Mouse (Mus musculus) gastrocnemius, postnatal 14 days (tissue): ENCODE data around the gene Acot11. TPM values are rescaled to one million over a fixed set of nuclear protein-coding genes. Genes with fewer than 3 reads are reported as not detected.
A peak's percentile ranks its signal among the peaks of the same experiment; 100 is the strongest.

Source experiments
- DNase-seq: peaks from one replicate; pipeline ENCODE4 v3.0.0; 2021; ENCODE audit warnings: mixed read lengths
- intact Hi-C: fragments of 180-260 bp; cut with DNase I; formaldehyde crosslinking; loops from one replicate; pipeline ENCODE4 v1.15.1; 2025; ENCODE audit warnings: low total_unique reads
- long read RNA-seq, 2 experiments: library from polyadenylated mRNA; stranded (forward); transcript quantifications; one replicate each; pipeline ENCODE4 v2.0.0; 2021
- total RNA-seq, 2 experiments: library from RNA; stranded (reverse); gene quantifications; 2 replicates each; pipeline ENCODE4 v1.2.3; 2021

The Acot11 gene
- total RNA-seq, result 10 to 100 TPM in 1 of 2 experiments, 1 to 10 TPM in 1; 8.4 to 15.9 TPM
- long read RNA-seq, experiment 1, full-length matches to known transcripts, result 2 of 7 reads
- long read RNA-seq, experiment 1, partial matches to known transcripts, result 1 of 7 reads
- long read RNA-seq, experiment 1, other reads (novel, unspliced or antisense), result 4 of 7 reads
- long read RNA-seq, experiment 2, full-length matches to known transcripts, result 11 of 16 reads
- long read RNA-seq, experiment 2, partial matches to known transcripts, result 0 of 16 reads
- long read RNA-seq, experiment 2, other reads (novel, unspliced or antisense), result 5 of 16 reads

DNA sequence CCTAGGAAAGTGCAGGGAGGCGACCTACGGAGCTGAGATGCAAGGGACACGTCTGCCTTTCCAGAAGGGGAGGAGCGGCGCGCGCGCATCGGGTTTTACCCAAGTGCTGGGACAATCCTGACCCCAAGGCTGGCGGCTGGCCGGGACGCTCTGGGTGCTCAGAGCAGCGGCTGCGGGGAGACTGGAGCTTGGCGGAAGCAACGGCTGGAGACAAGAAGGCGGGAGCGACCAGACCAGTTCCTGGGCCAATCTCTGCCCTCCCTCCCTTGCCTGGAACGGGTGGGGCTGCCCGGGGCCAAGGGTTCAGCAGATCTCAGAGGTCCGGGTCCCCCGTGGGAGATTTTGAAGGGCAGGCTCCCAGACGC lies at the start of gene Acot11:
Gene Acot11 (minus strand): TSS at position 89 of the 365 bp plus-strand sequence.
- intact Hi-C loops, result no loop called here
- DNase-seq, result peak; percentile 78

DNA sequence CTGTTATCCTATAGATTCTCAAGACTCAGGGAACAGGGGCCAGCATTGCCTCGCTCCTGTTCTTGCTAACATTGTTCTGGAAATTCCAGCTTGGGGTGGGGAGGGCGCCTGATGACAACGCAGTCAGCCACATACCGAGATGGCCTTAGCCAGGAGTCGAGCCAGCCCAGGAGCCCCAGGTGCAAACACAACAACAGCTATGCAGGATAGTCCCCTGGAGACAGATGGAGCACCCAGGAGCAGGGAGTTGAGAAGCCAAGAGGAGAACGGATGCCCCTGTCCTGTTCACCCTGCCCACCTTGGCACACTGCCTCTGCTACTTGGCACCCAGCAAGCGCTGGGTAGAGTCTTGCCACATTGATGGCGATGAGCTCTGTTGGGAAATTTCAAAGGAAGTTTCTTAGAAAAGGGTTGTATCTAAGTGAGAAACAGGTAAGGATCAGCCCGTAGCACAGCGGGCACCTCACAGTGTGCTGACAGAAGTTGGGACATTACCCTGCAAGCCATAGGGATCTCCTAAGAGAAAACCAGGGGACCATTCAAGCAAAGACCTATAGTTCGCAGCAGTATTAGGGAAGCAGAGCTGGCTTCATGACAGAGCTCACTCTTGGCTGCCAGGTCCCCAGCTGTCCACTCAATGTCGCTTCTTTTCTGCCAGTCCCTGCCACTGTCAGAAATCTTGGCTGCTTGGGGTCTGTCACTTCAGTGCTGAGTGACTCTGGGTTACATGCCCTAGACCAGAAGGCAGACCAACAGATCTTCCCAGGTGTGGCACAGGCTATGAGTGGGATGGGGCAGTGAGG lies 43.7 kb upstream of the Acot11 start:
- peak; percentile 40 for DNase-seq
- intact Hi-C loops, result loop anchor here (2.0 kb wide), 1 partner anchor 58 kb away; no protein-coding TSS in a partner anchor

DNA sequence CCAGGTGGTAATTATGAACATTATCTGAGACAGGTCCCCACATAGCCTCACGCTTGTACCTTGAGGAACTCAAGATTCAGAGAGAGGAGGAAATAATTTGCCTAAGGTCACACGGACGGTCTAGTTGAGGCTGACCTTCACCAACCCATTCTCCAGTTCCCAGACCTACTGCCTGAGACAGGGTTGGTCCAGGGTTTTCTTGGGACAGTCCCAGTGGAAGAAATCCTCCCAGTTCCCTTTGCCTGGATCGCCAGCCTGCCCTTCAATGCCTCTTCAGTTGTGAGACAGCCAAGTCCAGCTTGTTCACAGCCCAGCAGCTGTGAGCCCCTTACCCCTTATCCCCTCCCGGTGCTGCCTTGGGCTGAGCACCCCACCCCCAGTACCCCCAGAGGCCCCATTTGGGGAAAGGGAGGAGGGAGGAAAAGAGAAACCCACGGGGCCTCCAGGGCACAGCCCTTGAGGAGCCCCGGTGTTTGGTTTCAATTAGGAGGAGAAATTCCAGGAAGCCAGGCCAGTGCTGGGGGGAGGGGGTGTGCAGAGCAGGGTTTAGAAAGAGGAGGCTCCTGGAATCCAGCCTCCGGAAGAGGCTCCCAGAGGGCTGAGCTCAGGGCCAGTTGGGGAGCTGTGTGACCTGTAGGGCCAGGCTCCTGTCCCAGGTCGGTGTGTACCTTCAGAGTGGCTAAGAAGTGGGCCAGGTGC lies 42.9 kb upstream of the Acot11 start:
- intact Hi-C loops, result loop anchor here (2.0 kb wide), 1 partner anchor 59 kb away; no protein-coding TSS in a partner anchor
- DNase-seq, result peak; percentile 84

DNA sequence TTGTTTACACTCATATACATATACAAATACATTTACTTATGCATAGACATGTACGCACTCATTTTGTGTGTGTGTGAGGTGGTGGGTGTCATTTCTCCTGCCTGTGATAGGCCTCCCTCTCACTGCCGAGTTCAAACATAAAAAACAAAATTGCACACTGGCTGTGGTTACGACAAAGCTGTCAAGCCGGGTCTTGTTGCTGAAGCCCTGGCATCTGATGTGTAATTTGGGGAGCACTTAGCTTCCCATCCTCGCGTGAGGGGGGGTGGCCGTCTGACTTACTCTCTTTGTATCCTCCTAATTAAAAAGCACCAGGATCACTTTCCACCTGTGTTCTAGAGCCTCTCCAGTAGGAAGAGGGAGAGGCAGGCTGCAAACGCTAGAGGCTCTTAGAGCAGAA lies 37.8 kb upstream of the Acot11 start:
- DNase-seq, result no peak
- intact Hi-C loops, result loop anchor here (2.0 kb wide), 1 partner anchor 66 kb away; no protein-coding TSS in a partner anchor

DNA sequence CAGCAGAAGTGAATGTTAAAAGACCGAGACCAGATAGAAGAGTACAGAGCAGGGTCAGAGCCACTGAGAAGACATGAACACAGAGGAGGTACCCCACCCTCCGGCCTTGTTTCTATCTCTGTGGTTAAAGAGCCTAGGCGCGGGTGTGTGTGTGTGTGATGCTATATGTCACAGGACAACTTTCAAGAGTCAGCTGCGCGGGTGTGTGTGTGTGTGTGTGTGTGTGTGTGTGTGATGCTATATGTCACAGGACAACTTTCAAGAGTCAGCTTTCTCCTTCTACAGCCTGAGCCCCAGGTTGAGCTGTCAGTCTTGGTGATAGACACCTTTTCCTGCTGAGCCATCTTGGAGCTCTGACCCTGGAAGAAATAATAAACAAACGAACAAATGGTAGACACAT lies 37.1 kb upstream of the Acot11 start:
- intact Hi-C loops, result loop anchor here (2.0 kb wide), 1 partner anchor 67 kb away; no protein-coding TSS in a partner anchor
- no peak for DNase-seq

DNA sequence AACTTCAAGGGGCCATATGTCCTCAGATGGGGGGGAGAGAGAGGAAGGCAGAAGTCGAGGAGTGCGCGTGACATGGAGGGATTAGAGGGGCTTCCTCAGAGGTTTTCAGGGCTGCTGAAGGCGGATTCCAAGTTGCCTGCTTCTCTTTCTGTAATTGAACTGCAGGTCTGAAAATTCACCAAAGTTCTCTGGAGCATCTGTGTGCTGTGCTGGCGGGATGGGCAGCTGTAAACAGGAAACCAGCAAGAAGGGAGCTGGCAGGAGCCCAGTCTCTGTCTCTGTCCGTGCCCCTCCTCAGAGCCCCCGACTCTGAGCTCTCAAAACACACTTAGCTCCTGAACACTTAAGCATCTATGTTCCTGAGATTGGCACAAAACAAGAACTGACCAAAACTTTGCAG lies 36.5 kb upstream of the Acot11 start:
- DNase-seq, result no peak
- intact Hi-C loops, result no loop called here

DNA sequence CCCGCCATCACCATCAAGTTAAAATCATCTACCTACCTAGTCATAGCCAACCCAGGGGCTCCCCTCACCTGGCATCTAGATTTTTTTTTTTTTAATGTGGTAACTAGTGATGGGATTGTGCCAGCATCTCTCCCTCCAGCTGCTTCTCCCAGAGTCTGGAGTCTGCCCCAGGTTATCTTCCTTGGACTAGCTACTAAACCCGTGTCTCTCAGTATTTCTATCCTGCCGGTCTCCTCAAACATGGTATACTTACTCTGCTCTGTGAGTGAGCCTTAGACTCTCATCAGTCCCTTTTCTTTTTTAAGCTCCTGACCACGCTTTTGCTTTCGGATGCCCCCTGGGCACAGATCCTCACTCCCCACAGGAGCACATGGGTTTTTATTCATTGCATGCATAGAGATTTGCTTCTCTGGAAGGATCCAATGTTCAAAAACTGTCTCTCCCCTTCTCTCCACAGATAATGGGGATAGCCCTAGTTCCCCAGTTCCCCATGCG lies 35.9 kb upstream of the Acot11 start:
- intact Hi-C loops, result no loop called here

DNA sequence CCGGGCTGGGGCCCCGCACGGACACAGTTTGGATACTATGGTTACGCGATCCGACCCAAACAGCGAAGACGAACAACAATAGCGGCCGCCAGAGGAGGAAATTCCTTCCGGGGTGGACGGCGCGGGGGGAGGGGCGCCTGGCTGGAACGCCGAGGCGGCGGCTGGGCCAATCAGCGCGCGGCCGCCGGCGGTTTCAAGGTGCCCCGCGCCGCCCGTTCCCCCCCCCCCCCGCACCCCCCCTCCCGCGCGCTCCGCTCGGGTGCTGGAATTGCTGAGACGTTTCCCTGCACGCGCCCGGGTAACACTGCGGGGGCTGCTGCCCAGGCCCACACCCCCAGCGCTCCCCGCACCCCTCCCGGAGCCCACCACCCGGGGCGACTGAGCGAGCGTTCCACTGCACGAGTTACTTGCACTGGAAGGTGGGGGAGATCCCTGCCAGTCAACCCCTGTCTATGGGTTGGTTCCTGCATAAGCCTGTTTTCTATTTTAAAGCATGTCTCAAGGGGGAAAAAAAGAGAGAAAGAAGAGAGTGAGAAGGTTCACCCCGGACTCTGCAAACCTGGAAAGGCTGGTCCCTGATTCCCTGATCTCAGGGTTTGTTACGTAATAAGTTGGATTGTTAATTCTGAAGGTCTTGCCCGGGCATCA lies 35.3 kb upstream of the Acot11 start:
- DNase-seq, result peak; percentile 92
- intact Hi-C loops, result loop anchor here (2.0 to 10.0 kb wide), 3 partner anchors 151 to 322 kb away; no protein-coding TSS in a partner anchor

More for the DNA sequence above, 35.9 kb upstream of the Acot11 start:
- DNase-seq, result no peak

DNA sequence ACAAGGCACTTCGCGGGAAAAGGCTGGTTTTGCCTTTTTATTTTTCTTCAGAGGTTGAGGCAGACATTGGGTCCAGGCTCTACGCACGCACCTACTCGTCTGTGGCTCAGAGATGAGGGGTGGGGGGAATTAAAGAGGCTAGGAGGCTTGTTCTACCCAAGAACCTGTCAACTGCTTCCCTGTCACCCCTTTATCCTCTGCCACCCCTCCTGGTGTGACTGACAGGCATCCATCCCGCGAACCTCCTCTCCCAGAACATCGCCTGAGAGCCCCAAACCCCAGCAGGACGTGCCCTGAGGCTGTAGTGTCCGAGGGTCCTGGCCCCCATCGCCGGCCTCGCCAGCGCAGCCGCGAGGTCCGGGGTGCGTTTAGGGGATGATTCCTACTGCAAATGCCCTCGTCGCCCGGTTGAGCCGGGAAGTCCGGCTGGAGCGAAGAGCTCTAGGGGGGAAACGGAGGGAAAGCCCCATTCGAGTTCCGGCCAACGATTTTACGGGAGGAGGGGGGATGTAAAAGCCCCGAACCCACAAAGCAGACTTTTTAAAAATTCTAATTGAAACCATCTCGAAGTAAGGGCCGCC lies 34.5 kb upstream of the Acot11 start:
- peak; percentile 26 for DNase-seq

DNA sequence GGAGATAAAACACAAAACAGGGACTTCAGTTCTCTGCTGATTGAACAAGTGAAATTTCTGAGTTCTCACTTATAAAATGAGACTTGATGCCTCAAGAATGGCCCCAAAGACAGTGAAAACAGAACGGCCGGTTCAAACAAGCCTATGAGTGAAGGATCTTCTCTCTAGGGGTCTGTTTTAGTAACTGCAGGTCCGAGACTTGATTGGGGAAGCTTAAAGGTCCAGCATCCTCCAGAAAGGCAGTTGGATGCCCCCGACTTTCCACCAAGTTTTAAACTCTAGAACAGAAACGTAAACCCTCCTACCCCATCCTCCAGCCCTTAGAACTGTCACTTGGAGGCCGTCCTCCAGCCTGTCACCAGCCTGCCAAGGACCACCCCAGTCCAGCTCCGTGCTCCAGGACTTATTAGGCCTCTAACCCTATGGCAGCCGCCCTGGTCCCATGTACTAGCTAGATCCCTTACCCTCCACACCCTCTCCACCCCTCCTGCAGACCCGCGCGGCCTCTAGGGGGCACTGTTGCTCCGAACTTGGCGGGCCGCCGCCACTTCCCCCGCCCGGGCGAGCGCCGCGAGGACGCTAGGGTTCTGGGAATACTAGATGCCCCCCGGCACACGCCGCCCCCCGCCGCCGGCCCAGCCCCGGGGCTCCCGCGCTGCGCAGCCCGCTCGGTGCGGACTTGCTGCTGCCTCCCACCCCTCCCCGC lies 33.9 kb upstream of the Acot11 start:
- intact Hi-C loops, result loop anchor here (2.0 to 10.0 kb wide), 3 partner anchors 152 to 324 kb away; no protein-coding TSS in a partner anchor
- DNase-seq, result peak; percentile 96

More for the DNA sequence above, 34.5 kb upstream of the Acot11 start:
- intact Hi-C loops, result loop anchor here (2.0 to 10.0 kb wide), 3 partner anchors 151 to 323 kb away; no protein-coding TSS in a partner anchor

DNA sequence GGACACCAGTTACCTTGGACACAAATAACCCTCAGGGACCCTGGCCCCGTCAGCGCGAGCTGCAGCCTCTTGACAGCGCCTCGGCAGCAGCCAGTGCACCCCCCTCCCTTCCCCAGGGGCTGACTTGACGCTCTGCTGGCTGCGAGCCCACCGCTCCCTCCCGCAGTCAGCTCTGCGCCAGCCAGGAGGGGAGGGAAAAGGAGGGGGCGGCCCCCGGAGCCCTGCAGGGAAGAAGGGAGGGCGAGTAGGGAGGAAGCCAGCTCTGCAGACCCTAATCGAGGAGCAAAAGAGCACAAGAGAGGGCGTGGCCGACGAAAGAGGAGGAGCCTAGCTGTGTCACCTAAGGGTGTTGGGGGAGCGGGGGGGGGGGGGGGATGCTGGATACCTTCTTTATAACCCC lies 33.2 kb upstream of the Acot11 start:
- intact Hi-C loops, result loop anchor here (2.0 to 10.0 kb wide), 3 partner anchors 153 to 324 kb away; no protein-coding TSS in a partner anchor

DNA sequence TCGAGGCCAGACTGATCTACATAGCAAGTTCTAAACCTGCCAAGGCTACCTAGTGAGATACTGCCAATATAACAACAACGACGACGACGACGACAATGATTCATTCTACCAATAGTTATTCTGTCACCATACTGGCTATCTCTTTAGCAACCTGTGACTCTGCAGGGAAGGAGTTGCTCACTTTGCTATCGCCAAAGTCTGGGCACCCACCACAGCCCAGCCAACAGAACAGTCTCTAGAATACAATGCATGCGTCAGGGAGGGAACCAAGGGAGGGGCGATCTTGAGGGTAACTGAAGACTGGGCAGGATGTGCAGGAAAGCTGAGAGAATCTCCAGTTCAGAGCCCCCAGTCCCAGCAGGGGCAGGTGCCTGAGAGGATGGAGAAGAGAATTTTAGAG lies 32.6 kb upstream of the Acot11 start:
- no peak for DNase-seq
- intact Hi-C loops, result loop anchor here (5.0 to 10.0 kb wide), 2 partner anchors 247 to 325 kb away; no protein-coding TSS in a partner anchor

More for the DNA sequence above, 33.2 kb upstream of the Acot11 start:
- DNase-seq, result peak; percentile 74

DNA sequence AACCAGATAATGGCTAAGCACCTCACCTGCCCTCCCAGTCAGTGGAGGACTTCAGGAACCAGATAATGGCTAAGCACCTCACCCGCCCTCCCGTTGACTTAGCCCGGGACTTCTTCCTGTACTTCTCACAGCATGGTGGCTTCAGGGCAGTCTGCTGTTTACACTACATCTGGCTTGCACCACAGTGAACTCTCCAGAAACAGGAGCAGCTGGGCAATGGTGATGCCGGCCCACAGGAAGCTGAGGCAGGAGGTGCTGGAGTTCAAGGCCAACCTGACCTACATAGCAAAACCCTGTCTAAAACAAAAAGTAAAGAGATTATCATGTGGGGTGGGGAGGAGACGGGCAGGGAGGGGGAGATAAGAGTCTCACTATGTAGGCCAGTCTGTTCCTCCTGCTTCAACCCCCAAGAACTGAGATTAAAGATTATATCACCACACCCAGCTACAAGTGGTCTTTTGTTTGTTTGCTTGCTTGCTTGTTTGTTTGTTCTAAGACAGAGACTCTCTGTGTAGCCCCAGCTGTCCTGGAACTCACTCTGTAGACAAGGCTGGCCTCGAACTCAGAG lies 25.8 kb upstream of the Acot11 start:
- no peak for DNase-seq
- intact Hi-C loops, result loop anchor here (10.0 kb wide), 1 partner anchor 254 kb away; no protein-coding TSS in a partner anchor

DNA sequence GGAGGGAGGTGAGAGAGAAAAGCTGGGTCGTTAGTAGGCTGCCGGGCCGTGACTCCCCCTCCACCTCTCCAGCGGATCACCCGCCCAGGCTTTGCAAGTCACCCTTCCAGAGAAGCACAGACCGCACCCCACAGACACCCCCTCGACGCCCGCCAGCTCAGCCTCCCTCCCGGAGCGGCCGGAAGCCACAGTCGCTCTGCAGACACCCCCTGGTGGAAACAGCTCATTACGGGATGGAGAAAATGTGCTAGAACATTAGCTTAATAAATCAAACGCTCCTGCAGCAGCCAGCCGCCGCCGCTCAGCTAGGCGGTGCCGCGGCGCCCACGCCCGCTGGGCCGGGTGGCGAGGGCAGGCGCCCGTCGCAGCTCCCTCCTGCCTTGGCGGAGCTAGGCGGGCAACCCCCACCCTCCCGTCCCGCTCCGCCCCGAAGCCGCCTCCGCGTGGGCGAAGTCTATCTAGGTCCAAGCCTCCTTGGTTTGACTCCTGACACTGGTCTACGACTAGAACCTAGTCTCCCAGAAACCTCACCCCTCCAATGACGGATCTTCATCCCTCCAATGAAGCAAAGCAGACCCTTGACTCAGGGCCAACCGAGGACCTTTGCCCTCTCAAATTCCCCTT lies 23.1 kb upstream of the Acot11 start:
- intact Hi-C loops, result no loop called here
- peak; percentile 82 for DNase-seq

DNA sequence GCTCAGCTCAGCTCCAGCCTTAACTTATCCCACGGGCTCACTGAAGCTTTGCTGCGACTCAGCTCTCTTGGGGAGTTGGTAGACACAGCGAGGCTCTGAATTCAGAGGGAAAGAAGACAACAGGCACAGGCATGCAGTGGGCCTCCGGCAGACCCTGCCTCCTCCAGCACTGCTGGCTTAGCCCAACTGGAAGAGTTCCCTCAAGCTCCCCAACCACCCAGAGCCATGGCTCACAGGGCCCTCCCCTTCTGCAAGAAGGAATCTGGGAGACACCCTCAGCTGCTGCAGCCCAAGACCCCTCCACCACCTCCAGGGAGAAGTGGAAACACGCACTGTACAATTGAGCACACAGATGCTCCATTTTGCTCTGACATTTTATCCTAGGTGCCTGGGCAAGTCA lies 20.4 kb upstream of the Acot11 start:
- intact Hi-C loops, result no loop called here
- DNase-seq, result no peak

DNA sequence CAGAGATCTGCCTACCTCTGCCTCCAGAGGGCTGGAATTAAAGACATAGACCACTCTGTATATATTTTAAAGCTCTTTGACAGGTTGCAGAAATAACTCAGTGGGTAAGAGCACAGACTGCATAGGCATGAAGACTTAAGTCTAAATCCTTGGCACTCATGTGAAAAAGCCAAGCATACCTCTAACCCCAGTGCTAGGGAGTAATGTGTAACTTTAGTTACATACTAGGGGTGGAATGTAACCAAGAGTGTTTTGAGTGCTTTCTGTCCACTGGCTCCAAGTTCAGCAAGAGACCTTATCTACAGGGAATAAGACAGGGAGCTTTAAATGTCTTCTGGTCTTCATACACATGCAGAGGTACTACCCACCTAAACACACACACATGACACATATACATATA lies 14.6 kb upstream of the Acot11 start:
- DNase-seq, result no peak

DNA sequence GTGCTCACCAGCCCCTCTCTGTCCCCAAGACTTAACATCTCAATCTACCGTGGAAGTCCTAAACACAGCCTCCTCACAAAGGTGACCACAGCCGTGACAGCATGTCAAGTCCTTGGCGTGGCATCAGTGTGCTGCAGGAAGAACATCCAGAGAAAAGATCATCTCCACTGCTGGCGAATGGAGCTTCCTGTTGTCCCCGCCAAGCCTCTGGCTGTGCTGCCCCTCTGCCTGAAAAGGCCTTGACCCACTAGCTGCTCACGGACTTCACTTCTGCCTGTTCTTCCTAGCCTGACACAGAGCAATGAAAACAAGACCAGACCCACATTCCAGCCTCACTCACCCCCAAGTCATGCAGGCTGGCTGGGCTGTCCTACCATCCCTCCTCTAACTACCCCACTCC lies 13.5 kb upstream of the Acot11 start:
- intact Hi-C loops, result no loop called here
- no peak for DNase-seq

More for the DNA sequence above, 14.6 kb upstream of the Acot11 start:
- intact Hi-C loops, result no loop called here
